Mouse (Mus musculus) neural tube, embryonic 14.5 days (tissue): ENCODE measurements around the gene Rimbp2. TPM values are rescaled to one million over a fixed set of nuclear protein-coding genes. Genes with fewer than 3 reads are reported as not detected.

Experiments
- ATAC-seq: fragments of 200-750 bp; cut with Nextera tagmentation; 2 replicates; pipeline ENCODE4 v1.8.0; 2017; ENCODE audit warnings: low read depth, mild to moderate bottlenecking, moderate TSS enrichment, moderate library complexity
- H3K27ac ChIP-seq: fragments of 300-500 bp; sonication (generic); 2 replicates; pipeline ENCODE4 v1.5.1; 2014; ENCODE audit warnings: low read depth, mild to moderate bottlenecking, control low read depth, low read length, moderate library complexity, mixed read lengths
- H3K27me3 ChIP-seq: fragments of 300-500 bp; sonication (generic); 2 replicates; pipeline ENCODE4 v1.6.1; 2014; ENCODE audit warnings: low read length; ENCODE audit not compliant: control insufficient read depth, insufficient read depth
- H3K36me3 ChIP-seq: fragments of 300-500 bp; sonication (generic); 2 replicates; pipeline ENCODE4 v1.6.1; 2014; ENCODE audit warnings: low read length, mixed read lengths; ENCODE audit not compliant: control insufficient read depth, insufficient read depth
- H3K4me1 ChIP-seq: fragments of 300-500 bp; sonication (generic); 2 replicates; pipeline ENCODE4 v1.6.1; 2014; ENCODE audit warnings: low read length; ENCODE audit not compliant: control insufficient read depth, insufficient read depth
- H3K4me2 ChIP-seq: fragments of 300-500 bp; sonication (generic); 2 replicates; pipeline ENCODE4 v1.6.1; 2014; ENCODE audit warnings: mild to moderate bottlenecking, low read depth, low read length, control low read depth
- H3K4me3 ChIP-seq: fragments of 300-500 bp; sonication (generic); 2 replicates; pipeline ENCODE4 v1.5.1; 2014; ENCODE audit warnings: low read depth, low read length, control low read depth, mixed read lengths
- H3K9ac ChIP-seq: fragments of 300-500 bp; sonication (generic); replicated peaks from 2 replicates; pipeline ENCODE4 v1.6.1; 2014; ENCODE audit warnings: low read depth, mild to moderate bottlenecking, control low read depth, low read length, mixed read lengths
- H3K9me3 ChIP-seq: fragments of 300-500 bp; sonication (generic); 2 replicates; pipeline ENCODE4 v1.6.1; 2016; ENCODE audit warnings: low read length; ENCODE audit not compliant: control insufficient read depth
- WGBS: fragments of 180-500 bp; shearing (Covaris S2); extraction: QIAGEN DNeasy Blood & Tissue Kit; methylation state at CpG from one replicate; pipeline ENCODE4 v1.1.7; 2014; 5-methylcytosine and 5-hydroxymethylcytosine counted together
- polyA plus RNA-seq: library from polyadenylated mRNA; unstranded; fragments of >200 nt; fragmentation: Nextera tagmentation; extraction: Ambion mirVana; gene quantifications from 2 replicates; pipeline ENCODE4 v1.2.1, GENCODE M21; 2014

The Rimbp2 gene
- polyA plus RNA-seq, 1 experiment from 2014 or later = 8.0 TPM

GRCm38 (mm10) chr5:128951472-128951871, 1.8 kb downstream of the Rimbp2 start:
- Histone ChIP-seq H3K36me3 (no peaks in the 10 kb centered on the region), H3K4me1 (no peaks in the 10 kb centered on the region), H3K27ac (no peak overlapping the region), H3K4me3 (peak overlapping the region; percentile 58), H3K4me2 (peak overlapping the region; percentile 66), H3K27me3 (no peaks in the 10 kb centered on the region), H3K9ac (peak overlapping the region; percentile 68), H3K9me3 (no peaks in the 10 kb centered on the region)
- 50% methylated on average over 4 of the region's 4 CpGs for WGBS
- ATAC-seq = no peak

- no peak overlapping the region for H3K27ac ChIP-seq
- WGBS = 74% methylated on average over 5 of the region's 5 CpGs
- no peaks in the 10 kb centered on the region for H3K36me3 ChIP-seq
- no peak overlapping the region for H3K9ac ChIP-seq
- H3K9me3 ChIP-seq = no peaks in the 10 kb centered on the region
- ATAC-seq = no peak
- no peaks in the 10 kb centered on the region for H3K4me1 ChIP-seq
- no peak overlapping the region for H3K4me3 ChIP-seq
- no peak overlapping the region for H3K4me2 ChIP-seq
- H3K27me3 ChIP-seq = no peaks in the 10 kb centered on the region
Measured at GRCm38 (mm10) chr5:128947093-128947492, 6.2 kb downstream of the Rimbp2 start.

- H3K4me3 ChIP-seq = no peak overlapping the region
- no peaks in the 10 kb centered on the region for H3K4me1 ChIP-seq
- ATAC-seq = no peak
- no peak overlapping the region for H3K9ac ChIP-seq
- H3K36me3 ChIP-seq = no peaks in the 10 kb centered on the region
- 71% methylated on average over 10 of the region's 10 CpGs for WGBS
- H3K4me2 ChIP-seq = no peak overlapping the region
- no peaks in the 10 kb centered on the region for H3K9me3 ChIP-seq
- no peaks in the 10 kb centered on the region for H3K27me3 ChIP-seq
- H3K27ac ChIP-seq = no peak overlapping the region
Measured at GRCm38 (mm10) chr5:128940436-128940835, 12.8 kb downstream of the Rimbp2 start.

DNA sequence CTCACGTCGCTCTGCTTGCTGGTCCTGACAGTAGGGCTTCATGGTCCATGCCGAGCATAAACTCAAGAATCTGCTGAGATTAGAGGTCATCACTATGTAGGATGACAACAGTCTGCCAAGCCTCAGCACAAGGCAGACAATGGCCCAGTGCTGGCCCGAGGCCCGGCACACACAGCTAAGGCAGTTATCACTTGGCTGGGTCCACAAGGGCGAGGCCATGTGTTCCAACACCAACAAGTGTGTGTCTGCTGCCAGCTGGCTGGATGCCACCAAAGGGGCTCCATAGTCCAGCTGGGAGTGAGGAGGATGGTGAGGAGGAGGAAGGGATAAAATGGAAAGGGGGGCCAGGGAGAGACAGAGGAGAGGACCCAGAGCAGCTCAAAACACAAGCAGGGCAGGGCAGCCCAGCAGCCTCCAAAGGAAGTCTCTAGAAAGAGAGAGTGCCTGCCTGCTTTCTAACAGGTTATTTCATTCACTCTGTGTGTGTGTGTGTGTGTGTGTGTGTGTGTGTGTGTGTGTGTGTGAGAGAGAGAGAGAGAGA, 17.9 kb downstream of the Rimbp2 start:
- Histone ChIP-seq H3K4me1 (no peaks in the 10 kb centered on the region), H3K4me2 (no peak overlapping the region)

DNA sequence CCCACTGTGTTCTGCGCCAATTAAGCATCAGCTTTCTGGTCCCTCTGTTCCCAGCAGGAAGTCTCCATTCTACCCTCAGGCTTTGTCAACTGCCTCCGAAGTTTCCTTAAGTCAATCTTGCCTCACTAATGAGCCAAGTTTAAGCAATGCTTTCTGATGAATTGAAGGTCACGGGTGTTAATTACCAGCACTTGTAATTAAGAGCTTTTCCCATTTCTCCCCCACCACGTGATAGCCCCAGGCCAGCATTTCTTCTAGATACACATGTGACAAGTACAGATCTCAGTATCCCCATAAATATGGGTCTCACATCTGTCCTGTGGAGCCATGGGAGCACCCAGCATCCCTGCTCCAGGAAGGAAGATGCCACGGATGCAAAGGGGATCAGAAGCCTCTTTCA, 20.5 kb downstream of the Rimbp2 start:
- Histone ChIP-seq H3K36me3 (no peaks in the 10 kb centered on the region), H3K4me3 (no peak overlapping the region), H3K4me1 (no peaks in the 10 kb centered on the region), H3K9me3 (no peaks in the 10 kb centered on the region), H3K27me3 (no peaks in the 10 kb centered on the region), H3K9ac (no peak overlapping the region), H3K27ac (no peak overlapping the region), H3K4me2 (no peak overlapping the region)
- 48% methylated on average over 5 of the region's 5 CpGs for WGBS
- ATAC-seq = no peak

More for the DNA sequence above, 17.9 kb downstream of the Rimbp2 start:
- no peak overlapping the region for H3K9ac ChIP-seq
- H3K9me3 ChIP-seq = no peaks in the 10 kb centered on the region
- no peak overlapping the region for H3K4me3 ChIP-seq
- H3K27ac ChIP-seq = no peak overlapping the region
- ATAC-seq = peak; percentile 73; the same call in 1 of the 2 replicates
- no peaks in the 10 kb centered on the region for H3K36me3 ChIP-seq
- H3K27me3 ChIP-seq = no peaks in the 10 kb centered on the region
- 67% methylated on average over 6 of the region's 6 CpGs for WGBS

DNA sequence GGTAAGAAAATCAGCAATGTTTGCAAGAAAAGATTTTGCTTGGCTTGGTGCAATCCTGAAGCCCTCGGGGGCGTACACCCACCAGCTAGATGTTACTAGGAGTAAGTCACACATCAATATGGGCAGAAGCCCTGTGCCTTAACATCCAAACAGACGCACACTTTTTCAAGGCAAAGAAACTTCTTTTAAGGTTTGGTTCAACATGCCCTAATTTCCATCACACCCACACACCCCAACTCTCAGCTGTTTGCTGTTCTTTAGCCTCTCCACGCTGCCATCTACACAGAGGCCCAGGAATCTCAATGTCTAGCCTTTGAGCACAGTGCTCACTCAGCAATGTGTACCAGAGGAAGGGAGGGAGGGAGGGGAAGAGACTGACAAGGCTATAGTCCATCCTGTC, 28.2 kb downstream of the Rimbp2 start:
- no peak for ATAC-seq
- H3K9ac ChIP-seq = no peak overlapping the region
- H3K27ac ChIP-seq = no peak overlapping the region
- H3K9me3 ChIP-seq = no peaks in the 10 kb centered on the region
- H3K36me3 ChIP-seq = no peaks in the 10 kb centered on the region
- whole genome bisulfite sequencing = 85% methylated on average over 4 of the region's 4 CpGs
- no peaks in the 10 kb centered on the region for H3K27me3 ChIP-seq
- H3K4me3 ChIP-seq = no peak overlapping the region
- no peak overlapping the region for H3K4me2 ChIP-seq
- no peaks in the 10 kb centered on the region for H3K4me1 ChIP-seq

GRCm38 (mm10) chr5:128920112-128920511, 33.2 kb downstream of the Rimbp2 start:
- Histone ChIP-seq H3K4me1 (no peaks in the 10 kb centered on the region), H3K27me3 (no peaks in the 10 kb centered on the region), H3K36me3 (no peaks in the 10 kb centered on the region), H3K9me3 (no peaks in the 10 kb centered on the region), H3K4me2 (no peak overlapping the region), H3K27ac (no peak overlapping the region), H3K9ac (no peak overlapping the region), H3K4me3 (no peak overlapping the region)
- ATAC-seq = no peak
- 51% methylated on average over 5 of the region's 5 CpGs for WGBS

DNA sequence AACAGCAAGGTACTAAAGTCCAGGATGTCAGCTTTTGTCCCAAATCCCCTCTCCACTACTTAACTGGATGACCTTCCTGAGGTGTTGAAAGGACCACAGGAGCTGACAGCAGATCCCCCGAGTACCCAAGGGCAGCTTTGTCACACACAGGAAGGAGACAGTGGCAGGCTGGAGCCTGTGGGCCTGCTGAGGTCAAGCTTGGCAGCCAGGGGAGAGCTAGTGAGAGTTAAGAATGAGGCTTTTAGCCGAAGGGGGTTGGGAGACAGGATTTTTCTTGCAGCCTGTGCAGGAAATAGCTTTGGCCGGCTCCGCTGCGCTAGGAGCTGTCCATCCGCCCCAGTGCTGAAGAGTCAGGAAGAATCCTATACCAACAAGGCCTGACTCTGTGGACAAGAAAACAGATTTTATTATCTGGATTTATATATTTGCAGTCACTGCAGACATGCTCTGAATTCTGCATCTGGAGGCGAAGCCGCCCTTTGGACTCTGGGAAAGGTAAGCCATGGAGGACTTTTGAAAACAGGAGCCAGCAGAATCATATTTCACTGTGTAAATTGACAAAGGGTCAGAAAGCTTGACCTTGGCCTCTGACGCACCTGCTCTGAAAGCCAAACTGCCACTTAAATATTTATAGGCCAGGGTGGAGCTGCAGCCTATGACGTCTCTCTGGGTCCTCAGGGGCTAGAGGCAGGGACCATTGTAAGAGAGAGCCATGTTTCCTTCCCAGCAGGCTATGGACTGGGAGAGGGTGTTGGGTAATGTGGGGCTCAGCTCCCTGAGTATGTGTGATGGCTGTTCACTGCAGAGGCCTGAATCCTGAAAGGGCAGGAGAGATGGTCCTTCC, 35.9 kb downstream of the Rimbp2 start:
- Histone ChIP-seq H3K4me3 (no peak overlapping the region), H3K36me3 (no peaks in the 10 kb centered on the region), H3K4me1 (no peaks in the 10 kb centered on the region), H3K9me3 (no peaks in the 10 kb centered on the region), H3K27ac (no peak overlapping the region), H3K27me3 (no peaks in the 10 kb centered on the region), H3K4me2 (no peak overlapping the region), H3K9ac (no peak overlapping the region)
- no peak for ATAC-seq
- WGBS = 20% methylated on average over 10 of the region's 10 CpGs

DNA sequence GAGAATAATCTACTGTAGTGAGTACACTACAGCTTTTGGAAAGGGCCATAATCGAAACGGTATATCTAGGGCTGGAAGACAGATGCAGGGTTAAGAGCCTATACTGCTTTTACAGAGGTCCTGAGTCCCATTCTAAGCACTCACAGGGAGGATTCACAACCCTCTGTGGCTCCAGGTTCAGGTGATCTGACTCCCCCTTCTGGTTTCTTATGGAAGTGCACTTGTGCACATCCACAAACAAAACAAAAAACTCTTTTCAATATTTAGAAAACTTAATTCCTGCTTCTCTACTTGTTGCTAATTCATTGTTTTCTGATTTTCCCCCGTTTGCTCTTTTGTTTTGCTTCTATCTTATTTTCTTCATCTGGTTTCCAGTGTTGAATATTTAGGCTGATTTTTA, 39.5 kb downstream of the Rimbp2 start:
- 82% methylated on average over 3 of the region's 3 CpGs for WGBS
- Histone ChIP-seq H3K9me3 (no peaks in the 10 kb centered on the region), H3K4me2 (no peak overlapping the region), H3K27ac (no peak overlapping the region), H3K36me3 (no peaks in the 10 kb centered on the region), H3K9ac (no peak overlapping the region), H3K4me3 (no peak overlapping the region), H3K4me1 (no peaks in the 10 kb centered on the region), H3K27me3 (no peaks in the 10 kb centered on the region)
- no peak for ATAC-seq
